Mouse (Mus musculus): ENCODE measurements around the gene Hist1h2an. TPM values are rescaled to one million over a fixed set of nuclear protein-coding genes. Genes with fewer than 3 reads are reported as not detected.
A peak's percentile ranks its signal among the peaks of the same experiment; 100 is the strongest.

Hist1h2an gene
- polyA plus RNA-seq, 1 experiment: not detected

GRCm38 (mm10) chr13:21795584-21795983 is 8.6 kb upstream of the Hist1h2an start:
- Histone ChIP-seq H3K27ac (ENCODE audit: insufficient read depth, low read depth, low read length) (no peak overlapping the region), H3K4me3 (ENCODE audit: insufficient read depth, low read length) (no peak overlapping the region), H3K4me1 (ENCODE audit: control insufficient read depth, insufficient read depth, low read length) (peaks cover 6% of the 10 kb centered on the region)
- TF ChIP-seq CTCF (IDR thresholded peaks at IDR 0.05; ENCODE audit: low read depth, low read length): no peak
- no peak for TF ChIP-seq POLR2A (IDR thresholded peaks at IDR 0.05; ENCODE audit: borderline replicate concordance, low read depth, low read length)

DNA sequence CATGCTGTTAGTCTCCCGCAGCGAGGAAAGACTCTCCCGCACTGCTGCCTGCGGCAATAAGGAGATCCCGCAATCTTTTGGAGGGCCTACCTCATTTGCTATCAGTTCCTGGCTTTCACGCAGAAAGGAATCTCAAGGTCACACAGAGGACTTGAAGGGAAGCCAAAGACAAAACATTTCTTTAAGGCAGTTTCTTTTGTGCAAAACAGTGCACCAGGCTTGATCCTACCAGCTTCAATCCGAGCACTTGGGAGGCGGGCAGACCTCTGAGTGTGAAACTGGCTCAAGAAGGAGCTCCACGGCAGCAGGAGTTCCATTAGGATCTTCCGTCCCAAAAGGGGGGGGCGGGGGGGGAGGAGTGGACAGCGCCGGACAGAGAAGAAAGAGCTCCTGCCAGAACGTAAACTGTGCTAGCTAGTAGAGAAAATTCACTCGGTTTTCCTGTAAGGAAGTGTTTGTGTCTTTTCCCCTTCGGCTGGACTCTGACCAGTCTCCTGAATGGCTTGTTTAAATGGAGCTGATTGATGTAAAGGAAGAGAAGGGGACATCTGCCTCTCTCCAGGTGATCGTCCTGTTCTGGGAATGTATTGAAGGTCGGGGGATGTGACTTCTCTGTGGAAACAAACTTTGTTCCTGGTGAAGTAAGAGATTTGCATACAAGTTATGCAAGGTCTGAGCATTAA is 3.7 kb upstream of the Hist1h2an start:
- no peak overlapping the region for H3K27ac ChIP-seq (ENCODE audit: insufficient read depth, low read depth, low read length)
- peaks cover 18% of the 10 kb centered on the region for H3K4me1 ChIP-seq (ENCODE audit: control insufficient read depth, insufficient read depth, low read length)
- H3K4me3 ChIP-seq (ENCODE audit: insufficient read depth, low read length): no peak overlapping the region
- TF ChIP-seq POLR2A (IDR thresholded peaks at IDR 0.05; ENCODE audit: borderline replicate concordance, low read depth, low read length): no peak
- TF ChIP-seq CTCF (IDR thresholded peaks at IDR 0.05; ENCODE audit: low read depth, low read length): no peak

- Histone ChIP-seq H3K27ac (ENCODE audit: insufficient read depth, low read depth, low read length) (no peak overlapping the region), H3K4me1 (ENCODE audit: control insufficient read depth, insufficient read depth, low read length) (peaks cover 20% of the 10 kb centered on the region), H3K4me3 (ENCODE audit: insufficient read depth, low read length) (no peak overlapping the region)
- no peak for TF ChIP-seq CTCF (IDR thresholded peaks at IDR 0.05; ENCODE audit: low read depth, low read length)
Measured at GRCm38 (mm10) chr13:21789925-21790324, 2.9 kb upstream of the Hist1h2an start.

- peak overlapping the region; percentile 67 for H3K27ac ChIP-seq (ENCODE audit: insufficient read depth, low read depth, low read length)
- H3K4me3 ChIP-seq (ENCODE audit: insufficient read depth, low read length): peak overlapping the region; percentile 38
- peaks cover 24% of the 10 kb centered on the region for H3K4me1 ChIP-seq (ENCODE audit: control insufficient read depth, insufficient read depth, low read length)
- no peak for TF ChIP-seq POLR2A (IDR thresholded peaks at IDR 0.05; ENCODE audit: borderline replicate concordance, low read depth, low read length)
- no peak for TF ChIP-seq CTCF (IDR thresholded peaks at IDR 0.05; ENCODE audit: low read depth, low read length)
Measured at GRCm38 (mm10) chr13:21787760-21788593, 959 bp upstream of the Hist1h2an start.

GRCm38 (mm10) chr13:21786189-21786898 is 674 bp downstream of the Hist1h2an start:
- no peak for TF ChIP-seq CTCF (IDR thresholded peaks at IDR 0.05; ENCODE audit: low read depth, low read length)
- no peak for TF ChIP-seq POLR2A (IDR thresholded peaks at IDR 0.05; ENCODE audit: borderline replicate concordance, low read depth, low read length)

GRCm38 (mm10) chr13:21784311-21784710 is 2.7 kb downstream of the Hist1h2an start:
- Histone ChIP-seq H3K4me3 (ENCODE audit: insufficient read depth, low read length) (no peak overlapping the region), H3K4me1 (ENCODE audit: control insufficient read depth, insufficient read depth, low read length) (peaks cover 20% of the 10 kb centered on the region), H3K27ac (ENCODE audit: insufficient read depth, low read depth, low read length) (peak overlapping the region; percentile 89)
- TF ChIP-seq POLR2A (IDR thresholded peaks at IDR 0.05; ENCODE audit: borderline replicate concordance, low read depth, low read length) (no peak), CTCF (IDR thresholded peaks at IDR 0.05; ENCODE audit: low read depth, low read length) (no peak)

More at GRCm38 (mm10) chr13:21786189-21786898, 674 bp downstream of the Hist1h2an start:
- peak overlapping the region; percentile 58 for H3K4me3 ChIP-seq (ENCODE audit: insufficient read depth, low read length)
- H3K4me1 ChIP-seq (ENCODE audit: control insufficient read depth, insufficient read depth, low read length): peaks cover 18% of the 10 kb centered on the region
- peak overlapping the region; percentile 86 for H3K27ac ChIP-seq (ENCODE audit: insufficient read depth, low read depth, low read length)

GRCm38 (mm10) chr13:21783734-21784161 is 3.3 kb downstream of the Hist1h2an start:
- Histone ChIP-seq H3K27ac (ENCODE audit: insufficient read depth, low read depth, low read length) (peak overlapping the region; percentile 89), H3K4me3 (ENCODE audit: insufficient read depth, low read length) (peak overlapping the region; percentile 18)
- TF ChIP-seq CTCF (IDR thresholded peaks at IDR 0.05; ENCODE audit: low read depth, low read length) (no peak), POLR2A (IDR thresholded peaks at IDR 0.05; ENCODE audit: borderline replicate concordance, low read depth, low read length) (no peak)

DNA sequence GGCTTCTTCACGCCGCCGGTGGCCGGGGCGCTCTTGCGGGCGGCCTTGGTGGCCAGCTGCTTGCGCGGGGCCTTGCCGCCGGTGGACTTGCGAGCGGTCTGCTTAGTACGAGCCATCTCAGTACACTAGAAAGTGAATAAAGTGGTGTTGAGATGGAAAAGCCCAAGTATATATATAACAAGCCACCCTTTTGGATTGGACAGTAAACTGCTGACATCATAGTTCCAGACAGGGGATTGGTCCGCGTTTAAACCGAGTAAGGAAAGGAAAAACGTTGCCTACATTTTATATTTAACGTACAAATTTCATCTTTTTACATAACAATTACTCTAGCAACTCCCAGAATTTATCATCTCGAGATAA is 3.8 kb downstream of the Hist1h2an start, which contains the start of gene Hist1h3i:
Gene Hist1h3i (minus strand): TSS at position 116 of the 363 bp plus-strand sequence.
- Histone ChIP-seq H3K27ac (ENCODE audit: insufficient read depth, low read depth, low read length) (peak within 1 kb of the TSS; percentile 89), H3K4me3 (ENCODE audit: insufficient read depth, low read length) (peak within 1 kb of the TSS; percentile 62), H3K4me1 (ENCODE audit: control insufficient read depth, insufficient read depth, low read length) (peaks cover 17% of the 10 kb centered on the region)
- TF ChIP-seq POLR2A (IDR thresholded peaks at IDR 0.05; ENCODE audit: borderline replicate concordance, low read depth, low read length): no peak
- TF ChIP-seq CTCF (IDR thresholded peaks at IDR 0.05; ENCODE audit: low read depth, low read length): no peak

More at GRCm38 (mm10) chr13:21783734-21784161, 3.3 kb downstream of the Hist1h2an start:
- H3K4me1 ChIP-seq (ENCODE audit: control insufficient read depth, insufficient read depth, low read length): peaks cover 20% of the 10 kb centered on the region

DNA sequence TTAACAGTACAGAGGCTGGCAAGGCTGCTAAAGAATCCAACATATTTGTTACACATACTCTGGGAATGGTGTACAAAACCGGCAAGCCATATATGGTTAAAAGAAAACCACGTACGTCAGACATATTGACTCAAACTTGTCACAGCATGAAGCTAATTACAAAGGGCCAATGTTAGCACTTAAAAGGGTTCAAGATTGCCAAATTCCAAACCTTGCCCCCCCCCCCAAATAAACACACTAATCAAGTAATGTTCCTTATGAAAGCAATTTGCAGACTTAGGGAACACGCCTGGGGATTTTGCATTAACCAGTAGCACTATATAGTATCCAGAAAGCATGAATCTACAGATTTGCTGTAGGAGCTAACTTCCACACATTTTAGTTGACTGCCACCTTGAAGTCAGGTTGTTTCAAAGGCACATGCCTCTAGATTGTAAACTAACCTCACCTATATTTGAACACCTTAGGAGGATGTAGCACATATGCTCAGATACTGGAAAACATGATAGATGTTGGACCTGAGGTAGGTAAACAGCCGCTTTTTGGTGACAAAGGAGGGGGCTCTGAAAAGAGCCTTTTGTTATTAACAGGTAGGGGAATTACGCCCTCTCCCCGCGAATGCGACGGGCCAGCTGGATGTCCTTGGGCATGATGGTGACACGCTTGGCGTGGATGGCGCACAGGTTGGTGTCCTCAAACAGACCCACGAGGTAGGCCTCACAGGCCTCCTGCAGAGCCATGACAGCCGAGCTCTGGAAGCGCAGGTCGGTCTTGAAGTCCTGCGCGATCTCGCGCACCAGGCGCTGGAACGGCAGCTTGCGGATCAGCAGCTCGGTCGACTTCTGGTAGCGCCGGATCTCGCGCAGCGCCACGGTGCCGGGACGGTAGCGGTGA is 4.4 kb downstream of the Hist1h2an start:
- Histone ChIP-seq H3K27ac (ENCODE audit: insufficient read depth, low read depth, low read length) (peak overlapping the region; percentile 85), H3K4me1 (ENCODE audit: control insufficient read depth, insufficient read depth, low read length) (peaks cover 12% of the 10 kb centered on the region), H3K4me3 (ENCODE audit: insufficient read depth, low read length) (peak overlapping the region; percentile 62)

Data from bone marrow macrophage, adult 2 months (primary cell).